Mouse (Mus musculus) spleen, adult 2 months (tissue): ENCODE data around the gene Tfg.

Source experiments
- CTCF ChIP-seq: fragments of 200-500 bp; IDR thresholded peaks from 2 replicates; pipeline ENCODE4 v1.5.1; 2011; ENCODE audit warnings: mild to moderate bottlenecking, inconsistent platforms; ENCODE audit not compliant: insufficient read depth, insufficient read length, insufficient replicate concordance; ENCODE audit errors: extremely low read depth
- POLR2A ChIP-seq: fragments of 200-500 bp; IDR thresholded peaks from 2 replicates; pipeline ENCODE4 v1.6.1; 2011; ENCODE audit warnings: low read depth, low read length, inconsistent platforms

DNA sequence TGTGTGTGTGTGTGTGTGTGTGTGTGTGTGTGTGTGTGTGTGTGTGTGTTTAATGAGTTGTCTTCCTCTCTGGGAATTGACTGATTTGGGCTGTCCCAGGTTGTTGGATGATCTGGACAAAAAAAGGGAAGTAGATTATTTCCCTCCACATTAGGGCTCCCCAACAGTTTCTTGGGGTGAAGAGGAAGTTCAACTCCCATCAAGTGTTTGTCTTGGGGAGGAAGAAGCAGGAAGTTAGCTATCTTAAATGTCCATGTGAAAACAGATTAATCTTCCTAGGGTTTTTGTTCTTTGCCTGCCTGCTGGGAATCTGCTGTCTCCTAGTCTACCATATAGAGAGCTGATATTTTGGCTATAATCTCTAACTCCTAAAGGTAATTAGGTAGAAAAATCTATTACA lies 58.4 kb downstream of the Tfg start:
- no peak for TF ChIP-seq POLR2A
- no peak for TF ChIP-seq CTCF
